Mouse (Mus musculus) G1E (cell line): ENCODE results near the gene Ergic2. TPM values are rescaled to one million over a fixed set of nuclear protein-coding genes. Genes with fewer than 3 reads are reported as not detected.
A peak's percentile ranks its signal among the peaks of the same experiment; 100 is the strongest.

Source experiments
- ATAC-seq: 2 replicates; pipeline ENCODE4 v1.8.0; 2016; ENCODE audit warnings: mild to moderate bottlenecking; ENCODE audit not compliant: insufficient number of reproducible peaks, poor library complexity, low FRiP score, severe bottlenecking; ENCODE audit errors: extremely low read depth
- DNase-seq: peaks from one replicate; pipeline ENCODE4 v3.0.0; 2012; ENCODE audit warnings: low spot score
- H3K27me3 ChIP-seq: 2 replicates; pipeline ENCODE4 v1.6.1; 2012; ENCODE audit warnings: mild to moderate bottlenecking, low read length, inconsistent platforms; ENCODE audit not compliant: insufficient read depth
- H3K36me3 ChIP-seq: replicated peaks from 2 replicates; pipeline ENCODE3; 2012; ENCODE audit warnings: mild to moderate bottlenecking, inconsistent platforms
- H3K4me1 ChIP-seq: 2 replicates; pipeline ENCODE4 v1.6.1; 2012; ENCODE audit warnings: low read depth, low read length, inconsistent platforms, mixed read lengths; ENCODE audit not compliant: insufficient read depth
- H3K4me3 ChIP-seq: 2 replicates; pipeline ENCODE4 v1.5.1; 2012; ENCODE audit warnings: low read depth, mild to moderate bottlenecking, inconsistent platforms, low read length, moderate library complexity, mixed read lengths
- H3K9me3 ChIP-seq: replicated peaks from 2 replicates; pipeline ENCODE4 v1.6.1; 2012; ENCODE audit warnings: inconsistent platforms
- CTCF ChIP-seq: IDR thresholded peaks from 2 replicates; pipeline ENCODE4 v1.5.1; 2012; ENCODE audit warnings: low read depth, low read length, inconsistent platforms, mixed read lengths
- GATA1 ChIP-seq: IDR thresholded peaks from 2 replicates; pipeline ENCODE4 v1.6.1; 2012; ENCODE audit warnings: borderline replicate concordance, low read length, inconsistent platforms, mixed read lengths
- GATA2 ChIP-seq: IDR thresholded peaks from 2 replicates; pipeline ENCODE4 v1.6.1; 2012; ENCODE audit warnings: low read depth, low read length, inconsistent platforms, borderline replicate concordance
- POLR2AphosphoS5 ChIP-seq: IDR thresholded peaks from 2 replicates; pipeline ENCODE4 v1.6.1; 2012; ENCODE audit warnings: low read depth, low read length, inconsistent platforms; ENCODE audit not compliant: insufficient replicate concordance
- TAL1 ChIP-seq: conservative IDR thresholded peaks from 2 replicates; pipeline ENCODE4 v1.6.1; 2012; ENCODE audit warnings: low read depth, low read length, inconsistent platforms, mixed read lengths
- polyA plus RNA-seq: library from polyadenylated mRNA; stranded (reverse); fragments of >175 nt; gene quantifications from 2 replicates; pipeline ENCODE4 v1.2.3, GENCODE M21; 2012
- total RNA-seq, 2 experiments: library from RNA; stranded (forward) in 1 of 2; stranded (reverse) in 1 of 2; fragments of 200-1000 nt in 1 of 2; fragments of >200 nt in 1 of 2; fragmentation: Nextera tagmentation in 1 of 2; gene quantifications; 2 replicates each; pipeline ENCODE4 v1.2.3; 2014 to 2017

Gene Ergic2
- total and polyA plus RNA-seq, 3 experiments: 6.7 to 148 (median 137) TPM

DNA sequence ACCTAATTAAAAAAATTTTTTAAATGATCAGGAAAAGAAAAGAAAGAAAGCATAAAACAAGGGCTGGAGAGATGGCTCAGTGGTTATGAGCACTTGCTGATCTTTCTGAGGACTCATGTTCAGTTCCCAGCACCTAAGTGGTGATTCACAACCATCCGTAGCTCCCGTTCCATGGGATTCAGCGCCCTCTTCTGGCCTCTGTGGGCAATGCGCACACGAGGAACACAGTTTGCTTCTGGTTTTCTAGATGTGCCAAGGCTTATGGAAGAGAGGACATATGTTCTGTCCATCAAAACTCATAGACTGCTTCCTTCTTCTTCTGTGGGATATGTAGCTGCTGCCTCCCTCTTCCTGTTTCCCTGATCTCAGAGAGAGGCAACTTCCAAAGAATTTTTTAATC, 70.3 kb downstream of the Ergic2 start:
- H3K4me3 ChIP-seq: no peak overlapping the region
- no peak for ATAC-seq

DNA sequence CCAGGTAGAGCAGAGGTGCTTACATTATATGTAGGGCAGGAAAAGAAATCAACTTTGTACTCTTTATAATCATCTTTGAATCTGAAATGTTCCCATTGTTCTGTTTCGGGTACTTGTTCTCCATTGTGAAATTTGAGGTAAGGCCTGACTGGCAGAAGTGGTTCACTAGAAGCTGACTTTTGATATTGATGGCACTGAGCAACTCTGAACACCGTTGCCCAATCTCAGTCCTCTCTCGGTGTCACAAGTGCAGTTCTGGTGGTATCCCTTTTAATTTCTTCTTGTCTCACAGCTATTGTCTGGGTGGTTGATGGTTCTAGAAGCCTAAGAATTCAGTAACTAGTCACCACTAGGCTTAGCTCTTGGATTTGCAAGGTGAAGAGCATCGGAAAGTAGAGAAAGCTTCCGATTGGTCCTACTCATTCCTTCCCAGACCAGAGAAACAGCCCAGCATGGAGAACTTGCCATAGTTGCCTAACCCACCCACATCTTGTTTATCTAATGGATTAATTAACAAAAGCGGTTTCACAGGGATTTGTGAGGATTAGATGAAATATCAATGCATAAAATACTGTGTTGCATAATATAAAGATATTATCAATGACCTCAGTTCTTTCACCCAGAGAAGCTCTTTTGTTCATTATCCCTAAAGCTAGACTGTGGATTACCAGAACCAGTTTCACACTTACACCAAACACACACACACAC, 72.7 kb downstream of the Ergic2 start:
- no peak overlapping the region for H3K4me3 ChIP-seq
- H3K9me3 ChIP-seq: no peaks in the 10 kb centered on the region
- DNase-seq (no peak), ATAC-seq (no peak)
- peaks cover 5% of the 10 kb centered on the region; the same call in 1 of the 2 replicates for H3K4me1 ChIP-seq
- H3K36me3 ChIP-seq: no peaks in the 10 kb centered on the region
- TF ChIP-seq CTCF (no peak), TAL1 (no peak), GATA1 (no peak), GATA2 (no peak), POLR2AphosphoS5 (no peak)
- H3K27me3 ChIP-seq: peaks cover 13% of the 10 kb centered on the region

More for the DNA sequence above, 70.3 kb downstream of the Ergic2 start:
- DNase-seq: no peak
- no peak for TF ChIP-seq POLR2AphosphoS5
- no peak for TF ChIP-seq TAL1
- TF ChIP-seq CTCF: no peak
- TF ChIP-seq GATA1: no peak
- TF ChIP-seq GATA2: no peak
- H3K36me3 ChIP-seq: no peaks in the 10 kb centered on the region
- no peaks in the 10 kb centered on the region for H3K4me1 ChIP-seq
- H3K9me3 ChIP-seq: no peaks in the 10 kb centered on the region
- peaks cover 13% of the 10 kb centered on the region for H3K27me3 ChIP-seq

DNA sequence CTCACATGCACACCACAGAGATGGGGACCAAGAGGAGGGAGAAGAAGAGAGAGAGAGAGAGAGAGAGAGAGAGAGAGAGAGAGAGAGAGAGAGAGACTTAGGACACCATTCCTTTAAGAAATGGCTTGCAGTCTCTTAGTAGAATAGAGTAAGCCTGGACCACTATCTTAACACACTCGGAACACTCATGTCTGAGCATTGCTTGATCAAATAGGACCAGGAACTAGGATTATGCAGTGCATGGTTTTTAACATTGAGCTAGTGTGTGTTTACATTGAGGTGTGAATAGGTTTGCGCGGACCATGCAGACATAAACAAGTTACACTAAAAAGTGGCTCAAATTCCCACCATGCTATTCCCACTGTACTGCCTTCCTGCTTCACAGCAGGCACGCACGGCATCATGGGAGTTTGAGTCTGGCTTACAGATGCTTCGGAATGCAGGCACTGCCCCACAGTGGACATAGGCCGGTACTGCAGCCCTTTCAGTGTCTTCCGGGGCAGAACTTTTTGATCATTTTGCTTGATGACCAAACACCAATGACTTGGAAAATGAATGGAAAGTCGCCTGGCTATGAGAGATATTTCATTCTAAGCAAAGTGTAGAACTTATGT, 76.3 kb downstream of the Ergic2 start:
- no peak overlapping the region for H3K4me3 ChIP-seq
- H3K27me3 ChIP-seq: peaks cover 13% of the 10 kb centered on the region
- DNase-seq (peak; percentile 40), ATAC-seq (peak; percentile 83)
- no peaks in the 10 kb centered on the region for H3K36me3 ChIP-seq
- H3K9me3 ChIP-seq: no peaks in the 10 kb centered on the region
- TF ChIP-seq GATA1 (no peak), CTCF (peak; percentile 77)
- peaks cover 5% of the 10 kb centered on the region; the same call in 1 of the 2 replicates for H3K4me1 ChIP-seq

DNA sequence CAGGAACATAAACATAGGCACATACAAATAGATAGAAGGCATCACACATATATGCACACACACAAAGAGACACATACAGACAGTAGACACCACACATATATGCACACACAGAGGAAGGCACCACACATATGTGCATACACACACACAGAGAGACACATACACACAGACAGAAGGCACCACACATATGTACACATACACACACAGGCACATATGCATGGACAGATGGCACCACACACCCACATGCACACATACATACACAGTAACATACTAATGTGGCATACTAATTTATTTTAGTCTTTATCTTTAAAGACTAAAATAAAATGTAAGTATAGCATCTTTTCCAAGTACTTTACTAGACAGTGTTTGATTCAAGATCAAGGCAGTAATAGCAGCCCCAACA, 78.6 kb downstream of the Ergic2 start:
- no peak for ATAC-seq
- TF ChIP-seq GATA1 (no peak), CTCF (no peak), TAL1 (no peak), POLR2AphosphoS5 (no peak), GATA2 (no peak)

GRCm38 (mm10) chr6:148132314-148132713, 79.9 kb downstream of the Ergic2 start:
- Histone ChIP-seq H3K4me1 (peaks cover 5% of the 10 kb centered on the region; the same call in 1 of the 2 replicates), H3K36me3 (no peaks in the 10 kb centered on the region), H3K9me3 (no peaks in the 10 kb centered on the region), H3K4me3 (no peak overlapping the region), H3K27me3 (peaks cover 6% of the 10 kb centered on the region; the same call in 1 of the 2 replicates)
- no peak for ATAC-seq
- no peak for DNase-seq
- no peak for TF ChIP-seq POLR2AphosphoS5
- TF ChIP-seq CTCF: no peak
- no peak for TF ChIP-seq GATA1
- no peak for TF ChIP-seq GATA2
- TF ChIP-seq TAL1: no peak

More for the DNA sequence above, 78.6 kb downstream of the Ergic2 start:
- Histone ChIP-seq H3K36me3 (no peaks in the 10 kb centered on the region), H3K4me1 (peaks cover 5% of the 10 kb centered on the region; the same call in 1 of the 2 replicates), H3K4me3 (no peak overlapping the region), H3K27me3 (peaks cover 12% of the 10 kb centered on the region), H3K9me3 (no peaks in the 10 kb centered on the region)
- DNase-seq: no peak

Other genes with a start within 250 kb of the Ergic2 start
- gene Far2, start 165.1 kb downstream of the Ergic2 start, total RNA-seq (2014; fragmentation: Nextera tagmentation): 3.5 and 4.2 TPM in 2 replicates
- gene Far2, start 165.1 kb downstream of the Ergic2 start, total RNA-seq (2017): 3.3 and 3.7 TPM in 2 replicates
- gene Far2, start 165.1 kb downstream of the Ergic2 start, polyA plus RNA-seq: 0.16 and 0.17 TPM in 2 replicates
- not detected in 2 replicates for gene Tmtc1, start 232.0 kb upstream of the Ergic2 start, total RNA-seq (2014; fragmentation: Nextera tagmentation)
- gene Tmtc1, start 232.0 kb upstream of the Ergic2 start, total RNA-seq (2017): under 0.01 and 0.05 TPM in 2 replicates
- not detected in 2 replicates for gene Tmtc1, start 232.0 kb upstream of the Ergic2 start, polyA plus RNA-seq